Mouse (Mus musculus): ENCODE results near the gene Rapgef4.
"Not testable (repeated sequence)": the region's sequence is repeated elsewhere in the genome, so short reads cannot be mapped to it uniquely, and the experiment has no call there.

Gene Rapgef4

GRCm38 (mm10) chr2:72031717-72032116 lies 50.7 kb downstream of the Rapgef4 start:
- DNase-seq, result no peak

GRCm38 (mm10) chr2:72035616-72036015 lies 54.6 kb downstream of the Rapgef4 start:
- peak; percentile 75 for DNase-seq

- DNase-seq, result no peak
Observed at GRCm38 (mm10) chr2:72037357-72037756, 56.3 kb downstream of the Rapgef4 start.

GRCm38 (mm10) chr2:72038235-72038634 lies 57.2 kb downstream of the Rapgef4 start:
- DNase-seq, result peak; percentile 83

- peak; percentile 69 for DNase-seq
Observed at GRCm38 (mm10) chr2:72038651-72039251, 57.7 kb downstream of the Rapgef4 start.

GRCm38 (mm10) chr2:72039522-72040045 lies 58.5 kb downstream of the Rapgef4 start:
- DNase-seq, result no peak

- no peak for DNase-seq
Observed at GRCm38 (mm10) chr2:72041087-72041486, 60.0 kb downstream of the Rapgef4 start.

GRCm38 (mm10) chr2:72042093-72042492 lies 61.1 kb downstream of the Rapgef4 start:
- no peak for DNase-seq

GRCm38 (mm10) chr2:72044191-72044590 lies 63.2 kb downstream of the Rapgef4 start:
- no peak for DNase-seq

GRCm38 (mm10) chr2:72045024-72045423 lies 64.0 kb downstream of the Rapgef4 start:
- DNase-seq, result no peak

- no peak for DNase-seq
Observed at GRCm38 (mm10) chr2:72045659-72046058, 64.6 kb downstream of the Rapgef4 start.

GRCm38 (mm10) chr2:72050451-72050850 lies 69.4 kb downstream of the Rapgef4 start:
- no peak for DNase-seq

- DNase-seq, result no peak
Observed at GRCm38 (mm10) chr2:72054280-72054679, 73.2 kb downstream of the Rapgef4 start.

- no peak for DNase-seq
Observed at GRCm38 (mm10) chr2:72054736-72055135, 73.7 kb downstream of the Rapgef4 start.

GRCm38 (mm10) chr2:72055476-72055875 lies 74.4 kb downstream of the Rapgef4 start:
- no peak for DNase-seq

- DNase-seq, result no peak
Observed at GRCm38 (mm10) chr2:72056081-72056874, 75.2 kb downstream of the Rapgef4 start.

- DNase-seq, result no peak
Observed at GRCm38 (mm10) chr2:72062931-72063330, 81.9 kb downstream of the Rapgef4 start.

GRCm38 (mm10) chr2:72068505-72068904 lies 87.5 kb downstream of the Rapgef4 start:
- DNase-seq, result no peak

GRCm38 (mm10) chr2:72070086-72070485 lies 89.0 kb downstream of the Rapgef4 start:
- no peak for DNase-seq

- not testable (repeated sequence) for DNase-seq
Observed at GRCm38 (mm10) chr2:72073121-72073520, 92.1 kb downstream of the Rapgef4 start.

GRCm38 (mm10) chr2:72074999-72075561 lies 94.0 kb downstream of the Rapgef4 start:
- DNase-seq, result no peak

- DNase-seq, result no peak
Observed at GRCm38 (mm10) chr2:72077490-72078139, 96.6 kb downstream of the Rapgef4 start.

GRCm38 (mm10) chr2:72078140-72078521 lies 97.1 kb downstream of the Rapgef4 start:
- no peak for DNase-seq
